Mouse (Mus musculus) lung, embryonic 15.5 days (tissue): Measurements from ENCODE around the gene St8sia6. TPM values are rescaled to one million over a fixed set of nuclear protein-coding genes. Genes with fewer than 3 reads are reported as not detected.
"Not testable (repeated sequence)": the region's sequence is repeated elsewhere in the genome, so short reads cannot be mapped to it uniquely, and the experiment has no call there.

Experiments used
- ATAC-seq: fragments of 200-750 bp; cut with Nextera tagmentation; 2 replicates; pipeline ENCODE4 v1.8.0; 2017; ENCODE audit warnings: moderate number of reproducible peaks, borderline replicate concordance; ENCODE audit not compliant: low FRiP score, low TSS enrichment; ENCODE audit errors: extremely low read depth
- H3K27ac ChIP-seq: fragments of 300-500 bp; sonication (generic); 2 replicates; pipeline ENCODE4 v1.5.1; 2015; ENCODE audit warnings: moderate library complexity, mild to moderate bottlenecking, inconsistent platforms
- H3K27me3 ChIP-seq: fragments of 300-500 bp; sonication (generic); 2 replicates; pipeline ENCODE4 v1.6.1; 2015; ENCODE audit warnings: inconsistent platforms
- H3K36me3 ChIP-seq: fragments of 300-500 bp; sonication (generic); 2 replicates; pipeline ENCODE4 v1.6.1; 2015; ENCODE audit warnings: inconsistent platforms
- H3K4me1 ChIP-seq: fragments of 300-500 bp; sonication (generic); 2 replicates; pipeline ENCODE4 v1.6.1; 2015; ENCODE audit warnings: inconsistent platforms
- H3K4me2 ChIP-seq: fragments of 300-500 bp; sonication (generic); 2 replicates; pipeline ENCODE4 v1.6.1; 2015; ENCODE audit warnings: inconsistent platforms, mild to moderate bottlenecking, moderate library complexity
- H3K4me3 ChIP-seq: fragments of 300-500 bp; sonication (generic); 2 replicates; pipeline ENCODE4 v1.5.1; 2015; ENCODE audit warnings: mild to moderate bottlenecking, inconsistent platforms
- H3K9ac ChIP-seq: fragments of 300-500 bp; sonication (generic); 2 replicates; pipeline ENCODE4 v1.6.1; 2015; ENCODE audit warnings: inconsistent platforms
- H3K9me3 ChIP-seq: fragments of 300-500 bp; sonication (generic); 2 replicates; pipeline ENCODE4 v1.6.1; 2016; ENCODE audit warnings: inconsistent platforms
- WGBS: fragments of 180-500 bp; shearing (Covaris S2); methylation state at CpG from one replicate; pipeline ENCODE4 v1.1.7; 2015; 5-methylcytosine and 5-hydroxymethylcytosine counted together
- polyA plus RNA-seq: library from polyadenylated mRNA; unstranded; fragments of >200 nt; fragmentation: Nextera tagmentation; extraction: Ambion mirVana; gene quantifications from 2 replicates; pipeline ENCODE4 v1.2.1, GENCODE M21; 2015

The St8sia6 gene
- polyA plus RNA-seq, 1 experiment from 2014 or later: 2.9 TPM

DNA sequence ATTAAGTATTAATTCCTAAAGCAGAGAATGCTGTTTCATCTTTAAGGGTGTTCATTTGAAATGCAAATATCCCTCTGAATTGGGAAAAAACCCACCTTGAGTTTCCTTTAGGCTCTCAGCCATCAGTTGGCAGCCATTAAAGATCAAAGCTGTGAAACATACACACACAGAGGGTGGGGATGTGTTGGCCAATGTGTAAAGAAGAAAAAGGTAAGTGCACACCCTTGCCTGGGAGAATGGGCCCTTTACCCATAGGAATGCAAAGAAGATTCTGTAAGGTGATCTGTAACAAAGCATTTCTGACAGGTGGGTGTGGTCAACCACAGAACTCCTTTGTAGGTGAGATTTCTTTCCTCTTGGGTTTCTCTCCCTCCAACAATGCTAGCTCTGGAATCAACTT lies 96.3 kb downstream of the St8sia6 start:
- H3K9me3 ChIP-seq: no peaks in the 10 kb centered on the region
- no peak overlapping the region for H3K4me3 ChIP-seq
- H3K4me2 ChIP-seq: no peak overlapping the region
- no peak overlapping the region for H3K27ac ChIP-seq
- H3K9ac ChIP-seq: no peak overlapping the region
- no peaks in the 10 kb centered on the region for H3K27me3 ChIP-seq
- H3K36me3 ChIP-seq: no peaks in the 10 kb centered on the region
- no peak for ATAC-seq
- no peaks in the 10 kb centered on the region for H3K4me1 ChIP-seq

DNA sequence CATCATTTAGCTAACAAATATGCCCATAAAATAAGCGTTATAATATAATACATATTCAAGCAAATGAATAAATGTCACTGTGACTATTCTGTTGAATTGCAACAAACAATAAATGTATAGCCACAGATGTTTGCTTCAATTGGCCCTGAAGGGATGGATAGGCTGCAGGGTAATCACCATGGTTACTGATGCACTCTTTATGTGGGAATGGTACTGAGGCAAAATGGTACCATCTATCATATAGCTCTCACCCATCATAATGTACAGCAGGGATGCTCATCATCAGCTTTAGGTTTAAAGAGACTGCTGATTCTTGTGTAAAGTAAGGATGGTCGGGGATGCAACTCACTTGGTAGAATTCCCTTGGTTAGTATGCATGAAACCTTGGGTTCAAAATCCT lies 99.4 kb downstream of the St8sia6 start:
- no peaks in the 10 kb centered on the region for H3K27me3 ChIP-seq
- no peaks in the 10 kb centered on the region for H3K36me3 ChIP-seq
- no peak overlapping the region for H3K9ac ChIP-seq
- no peaks in the 10 kb centered on the region for H3K9me3 ChIP-seq
- no peak for ATAC-seq
- no peak overlapping the region for H3K4me2 ChIP-seq
- WGBS: 54% methylated on average over 2 of the region's 2 CpGs
- H3K4me3 ChIP-seq: no peak overlapping the region
- no peak overlapping the region for H3K27ac ChIP-seq
- no peaks in the 10 kb centered on the region for H3K4me1 ChIP-seq

DNA sequence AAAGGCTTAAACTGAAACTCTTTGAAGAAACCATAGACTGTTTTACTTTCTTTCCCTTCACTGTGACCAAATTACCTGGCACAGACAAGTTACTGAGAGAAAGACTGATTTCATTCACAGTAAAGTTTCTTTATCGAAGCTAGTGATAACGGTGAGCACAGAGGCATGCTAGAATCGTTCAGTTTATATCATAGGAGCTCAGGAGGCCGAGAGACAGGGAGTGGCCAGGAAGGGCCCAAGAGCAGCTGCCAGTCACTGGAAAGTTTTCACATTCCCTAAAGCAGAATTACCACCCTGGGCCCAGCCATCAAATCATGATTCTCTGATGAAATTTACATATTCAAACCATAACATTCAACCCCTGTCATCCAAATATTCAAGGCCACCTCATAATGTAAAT lies 109.5 kb downstream of the St8sia6 start:
- no peaks in the 10 kb centered on the region for H3K27me3 ChIP-seq
- ATAC-seq: no peak
- no peaks in the 10 kb centered on the region for H3K36me3 ChIP-seq
- H3K4me2 ChIP-seq: no peak overlapping the region
- H3K27ac ChIP-seq: no peak overlapping the region
- no peaks in the 10 kb centered on the region for H3K4me1 ChIP-seq
- H3K9me3 ChIP-seq: no peaks in the 10 kb centered on the region
- H3K4me3 ChIP-seq: no peak overlapping the region
- WGBS: 50% methylated on average over 4 of the region's 4 CpGs
- H3K9ac ChIP-seq: no peak overlapping the region

DNA sequence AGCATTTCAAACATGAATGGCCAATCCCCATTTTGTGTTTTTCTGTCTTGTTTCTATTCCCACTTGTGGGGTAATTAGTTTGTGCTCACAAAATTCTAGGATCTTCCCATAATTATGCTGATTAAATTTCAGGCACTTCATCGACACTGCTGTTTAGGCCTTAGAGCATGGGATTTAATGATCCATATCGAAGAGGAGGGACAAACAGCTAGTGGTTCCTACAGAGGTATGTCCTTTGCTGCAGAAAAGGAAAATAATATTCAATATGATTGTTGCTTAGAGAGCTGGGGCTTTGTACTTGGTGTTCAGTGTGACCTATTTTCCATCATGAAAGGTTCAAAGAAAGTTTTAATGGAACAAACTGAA lies 110.7 kb downstream of the St8sia6 start:
- Histone ChIP-seq H3K36me3 (no peaks in the 10 kb centered on the region), H3K4me1 (no peaks in the 10 kb centered on the region), H3K27ac (no peak overlapping the region), H3K9me3 (no peaks in the 10 kb centered on the region), H3K4me2 (no peak overlapping the region), H3K27me3 (no peaks in the 10 kb centered on the region), H3K4me3 (no peak overlapping the region), H3K9ac (no peak overlapping the region)
- 90% methylated on average over 2 of the region's 2 CpGs for WGBS
- ATAC-seq: no peak

DNA sequence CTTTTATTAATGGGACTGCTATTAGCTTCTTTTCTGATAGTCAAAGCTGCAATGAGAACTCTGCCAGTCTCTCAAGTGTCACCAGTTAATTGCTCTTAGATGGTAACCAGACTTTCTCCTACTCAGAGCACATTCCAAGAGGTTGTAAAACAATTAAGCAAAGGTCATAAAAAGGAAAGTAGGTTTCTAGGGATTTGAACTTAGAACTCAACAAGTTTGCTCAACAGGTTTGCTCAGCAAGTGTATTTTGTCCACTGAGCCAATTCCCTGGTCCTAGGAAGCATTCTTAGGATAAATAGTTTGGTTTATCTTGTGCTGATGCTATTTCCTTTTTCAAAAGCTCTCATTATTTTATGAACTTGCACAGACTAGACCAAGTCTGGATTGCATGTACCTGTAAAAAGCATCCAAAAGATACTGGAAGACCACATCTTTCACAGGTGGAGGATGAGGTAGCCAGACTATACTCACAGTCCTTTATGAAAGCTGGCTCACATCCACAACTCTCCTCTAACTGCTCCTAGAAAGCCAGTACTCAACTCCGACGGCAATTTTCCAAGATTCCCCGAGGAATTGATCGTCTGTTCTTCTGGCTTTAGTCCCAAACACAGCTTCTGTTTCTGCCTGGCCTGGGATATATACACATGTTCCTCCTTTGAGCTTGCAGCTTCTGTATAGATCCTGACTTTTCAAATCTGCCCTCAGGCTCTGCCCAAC lies 111.2 kb downstream of the St8sia6 start:
- Histone ChIP-seq H3K27me3 (no peaks in the 10 kb centered on the region), H3K9ac (no peak overlapping the region), H3K4me1 (no peaks in the 10 kb centered on the region), H3K27ac (no peak overlapping the region), H3K4me2 (no peak overlapping the region), H3K9me3 (no peaks in the 10 kb centered on the region), H3K36me3 (no peaks in the 10 kb centered on the region), H3K4me3 (no peak overlapping the region)
- WGBS: 40% methylated on average over 4 of the region's 4 CpGs
- ATAC-seq: no peak

DNA sequence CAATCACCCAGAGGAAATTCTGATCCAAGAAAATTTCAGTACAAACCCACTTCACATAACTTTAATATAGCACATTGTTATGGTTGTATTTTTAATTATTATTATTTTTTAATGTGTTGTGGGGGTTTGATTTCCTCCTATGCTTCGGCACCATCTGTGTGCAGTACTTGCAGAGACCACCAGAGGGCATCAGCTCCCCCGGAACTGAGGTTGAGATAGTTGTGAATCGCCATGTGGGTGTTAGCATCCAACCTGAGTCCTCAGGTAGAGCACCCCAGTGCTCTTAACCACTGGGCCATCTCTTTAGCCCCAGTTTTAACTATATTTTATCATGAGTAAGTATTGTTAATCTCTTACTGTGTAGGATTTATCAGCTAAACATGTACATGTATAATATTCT lies 120.9 kb downstream of the St8sia6 start:
- Histone ChIP-seq H3K9ac (no peak overlapping the region), H3K9me3 (no peaks in the 10 kb centered on the region), H3K4me2 (no peak overlapping the region), H3K36me3 (no peaks in the 10 kb centered on the region), H3K4me1 (no peaks in the 10 kb centered on the region), H3K27me3 (no peaks in the 10 kb centered on the region), H3K4me3 (no peak overlapping the region), H3K27ac (no peak overlapping the region)
- no peak for ATAC-seq
- WGBS: 74% methylated on average over 3 of the region's 3 CpGs

DNA sequence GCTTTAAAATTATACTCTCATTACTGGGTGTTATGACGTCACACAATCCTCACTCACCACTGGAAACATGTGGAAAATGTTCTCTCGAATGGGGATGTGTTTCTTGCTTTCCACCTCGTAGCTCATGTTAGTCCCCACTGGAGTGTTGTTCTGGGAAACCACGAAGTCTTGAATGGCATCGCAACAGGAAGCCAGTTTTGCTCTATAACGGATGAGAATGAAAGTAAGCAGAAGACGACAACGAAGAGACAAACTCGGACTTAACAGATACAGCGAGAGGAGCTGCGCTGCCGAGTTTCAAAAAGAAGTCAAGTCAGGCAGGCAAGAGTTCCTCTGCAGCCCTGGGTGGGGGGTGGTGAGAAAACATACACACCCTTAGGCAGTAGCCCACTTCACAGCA lies 121.4 kb downstream of the St8sia6 start:
- no peaks in the 10 kb centered on the region for H3K9me3 ChIP-seq
- H3K27ac ChIP-seq: no peak overlapping the region
- ATAC-seq: no peak
- H3K36me3 ChIP-seq: no peaks in the 10 kb centered on the region
- no peaks in the 10 kb centered on the region for H3K4me1 ChIP-seq
- H3K9ac ChIP-seq: no peak overlapping the region
- 83% methylated on average over 12 of the region's 12 CpGs for WGBS
- no peak overlapping the region for H3K4me3 ChIP-seq
- no peak overlapping the region for H3K4me2 ChIP-seq
- H3K27me3 ChIP-seq: no peaks in the 10 kb centered on the region

DNA sequence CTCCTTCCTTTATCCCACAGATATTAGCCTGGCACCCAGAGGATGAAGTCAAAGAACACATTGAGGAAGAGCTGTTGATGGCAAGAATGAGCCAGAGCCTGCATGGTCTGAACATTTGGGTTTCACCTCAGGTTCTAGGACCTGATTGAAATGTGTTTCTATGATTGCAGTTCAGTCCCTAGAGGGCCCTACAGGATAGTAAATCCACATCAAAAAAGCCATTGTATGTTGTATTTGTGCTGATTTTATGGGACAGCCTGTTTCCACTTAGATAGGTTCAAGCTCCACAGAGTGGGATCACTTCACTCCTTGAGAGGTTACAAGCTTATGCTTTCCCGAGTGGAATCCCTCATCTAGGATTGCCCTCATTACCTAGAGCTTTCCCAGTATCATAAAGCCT lies 159.0 kb downstream of the St8sia6 start:
- ATAC-seq: no peak
- H3K4me2 ChIP-seq: no peak overlapping the region
- H3K4me3 ChIP-seq: no peak overlapping the region
- no peaks in the 10 kb centered on the region for H3K9me3 ChIP-seq
- no peaks in the 10 kb centered on the region for H3K27me3 ChIP-seq
- H3K9ac ChIP-seq: no peak overlapping the region
- H3K4me1 ChIP-seq: no peaks in the 10 kb centered on the region
- no peaks in the 10 kb centered on the region for H3K36me3 ChIP-seq
- WGBS: 33% methylated on average over 1 of the region's 1 CpGs
- H3K27ac ChIP-seq: no peak overlapping the region

DNA sequence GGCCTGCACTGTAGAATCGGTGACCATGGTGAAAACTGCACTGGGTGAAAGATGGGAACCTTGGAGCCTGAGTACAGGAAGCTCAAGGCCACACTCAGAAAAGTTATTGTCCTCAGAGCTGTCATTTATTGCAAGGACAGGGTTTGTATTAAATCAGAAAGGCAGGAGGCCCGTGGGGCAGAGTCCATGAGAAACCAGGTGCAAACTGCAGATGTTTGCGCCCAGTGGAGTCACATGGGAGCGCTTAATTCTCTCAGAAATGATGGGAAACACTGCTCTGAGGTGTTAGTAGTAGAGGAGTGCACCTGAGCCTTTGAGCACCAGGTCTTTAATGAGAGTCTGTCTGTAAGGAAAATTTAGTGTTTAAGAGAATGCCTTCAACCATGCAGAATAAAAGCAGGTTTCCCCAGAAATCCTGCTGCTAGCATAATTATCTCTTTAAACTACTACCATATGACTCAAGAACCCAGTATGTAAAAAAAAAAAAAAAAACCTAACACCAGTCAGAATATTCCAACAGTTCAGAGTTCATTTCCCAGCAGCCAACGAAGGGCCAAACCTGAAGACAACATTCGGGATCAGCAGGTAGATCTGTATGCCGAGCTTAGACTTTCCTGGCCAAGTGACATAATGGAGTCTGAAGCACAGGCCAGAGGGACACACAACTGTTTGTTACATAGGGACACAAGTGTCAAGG lies 163.6 kb downstream of the St8sia6 start:
- Histone ChIP-seq H3K36me3 (no peaks in the 10 kb centered on the region), H3K9me3 (no peaks in the 10 kb centered on the region), H3K9ac (no peak overlapping the region), H3K27ac (no peak overlapping the region), H3K27me3 (no peaks in the 10 kb centered on the region), H3K4me3 (no peak overlapping the region), H3K4me2 (no peak overlapping the region), H3K4me1 (no peaks in the 10 kb centered on the region)
- 82% methylated on average over 7 of the region's 7 CpGs for WGBS
- ATAC-seq: no peak

DNA sequence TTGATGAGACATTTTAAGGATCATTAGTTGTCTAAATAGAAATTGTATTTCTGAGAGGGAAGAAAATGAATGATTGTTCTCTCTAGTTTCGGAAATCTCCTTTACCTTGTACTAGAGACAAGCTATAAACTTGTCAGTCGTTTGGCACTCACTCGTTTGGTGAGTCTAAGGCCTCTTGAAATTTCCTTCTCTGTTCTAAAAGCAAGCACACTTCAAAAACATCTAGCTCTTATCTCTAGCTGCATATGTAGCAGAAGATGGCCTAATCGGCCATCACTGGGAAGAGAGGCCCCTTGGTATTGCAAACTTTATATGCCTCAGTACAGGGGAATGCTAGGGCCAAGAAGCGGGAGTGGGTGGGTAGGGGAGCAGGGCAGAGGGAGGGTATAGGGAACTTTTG lies 190.2 kb downstream of the St8sia6 start:
- not testable (repeated sequence) for H3K36me3 ChIP-seq, H3K27me3 ChIP-seq, H3K9ac ChIP-seq, H3K4me3 ChIP-seq, H3K27ac ChIP-seq, H3K4me1 ChIP-seq, H3K9me3 ChIP-seq, H3K4me2 ChIP-seq, ATAC-seq
- WGBS: 41% methylated on average over 5 of the region's 5 CpGs

DNA sequence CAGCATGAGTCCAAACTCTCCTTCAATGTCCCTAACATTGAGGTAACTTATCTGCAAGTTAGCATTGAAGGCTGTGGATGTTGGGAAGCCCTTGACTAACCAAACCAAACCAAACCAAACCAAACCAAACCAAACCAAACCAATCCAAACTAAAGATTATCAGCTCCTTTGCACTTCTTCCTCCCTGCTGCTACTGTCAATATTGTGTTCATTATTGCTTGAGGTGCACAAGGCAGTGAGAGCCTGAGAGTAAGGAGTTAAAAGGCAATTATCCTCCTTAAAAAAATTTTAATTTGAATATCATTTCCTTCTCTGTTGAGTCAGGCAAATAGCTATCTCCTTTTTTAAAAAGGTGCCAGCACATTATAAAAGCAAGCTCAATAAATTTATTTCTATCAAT lies 190.8 kb downstream of the St8sia6 start:
- no peaks in the 10 kb centered on the region for H3K27me3 ChIP-seq
- no peak for ATAC-seq

More for the DNA sequence above, 190.8 kb downstream of the St8sia6 start:
- Histone ChIP-seq H3K27ac (no peak overlapping the region), H3K36me3 (no peaks in the 10 kb centered on the region), H3K4me3 (no peak overlapping the region), H3K4me2 (no peak overlapping the region), H3K9me3 (no peaks in the 10 kb centered on the region), H3K4me1 (no peaks in the 10 kb centered on the region), H3K9ac (no peak overlapping the region)
